Mouse (Mus musculus) adrenal gland, adult 18-20 months (tissue): ENCODE data around the gene Cyp2r1. TPM values are rescaled to one million over a fixed set of nuclear protein-coding genes. Genes with fewer than 3 reads are reported as not detected.
"Not testable (repeated sequence)": the region's sequence is repeated elsewhere in the genome, so short reads cannot be mapped to it uniquely, and the experiment has no call there.

Source experiments
- DNase-seq, 2 experiments: peaks; one replicate each; pipeline ENCODE4 v3.0.0; 2021 to 2022; ENCODE audit warnings: low spot score in 2 of 2
- long read RNA-seq, 2 experiments: library from polyadenylated mRNA; stranded (forward); transcript quantifications; one replicate each; pipeline ENCODE4 v2.0.0; 2021
- total RNA-seq, 2 experiments: library from RNA; stranded (reverse); gene quantifications; 1 replicate in 1 of 2; 2 replicates in 1 of 2; pipeline ENCODE4 v1.2.3; 2021

Cyp2r1 gene
- 1 to 10 TPM in 1 of 2 experiments, under 1 TPM in 1; 0.80 to 1.3 TPM for total RNA-seq
- long read RNA-seq, experiment 1 = 0 reads
- long read RNA-seq, experiment 2, partial matches to known transcripts = 0 of 2 reads
- long read RNA-seq, experiment 2, other reads (novel, unspliced or antisense) = 0 of 2 reads

DNA sequence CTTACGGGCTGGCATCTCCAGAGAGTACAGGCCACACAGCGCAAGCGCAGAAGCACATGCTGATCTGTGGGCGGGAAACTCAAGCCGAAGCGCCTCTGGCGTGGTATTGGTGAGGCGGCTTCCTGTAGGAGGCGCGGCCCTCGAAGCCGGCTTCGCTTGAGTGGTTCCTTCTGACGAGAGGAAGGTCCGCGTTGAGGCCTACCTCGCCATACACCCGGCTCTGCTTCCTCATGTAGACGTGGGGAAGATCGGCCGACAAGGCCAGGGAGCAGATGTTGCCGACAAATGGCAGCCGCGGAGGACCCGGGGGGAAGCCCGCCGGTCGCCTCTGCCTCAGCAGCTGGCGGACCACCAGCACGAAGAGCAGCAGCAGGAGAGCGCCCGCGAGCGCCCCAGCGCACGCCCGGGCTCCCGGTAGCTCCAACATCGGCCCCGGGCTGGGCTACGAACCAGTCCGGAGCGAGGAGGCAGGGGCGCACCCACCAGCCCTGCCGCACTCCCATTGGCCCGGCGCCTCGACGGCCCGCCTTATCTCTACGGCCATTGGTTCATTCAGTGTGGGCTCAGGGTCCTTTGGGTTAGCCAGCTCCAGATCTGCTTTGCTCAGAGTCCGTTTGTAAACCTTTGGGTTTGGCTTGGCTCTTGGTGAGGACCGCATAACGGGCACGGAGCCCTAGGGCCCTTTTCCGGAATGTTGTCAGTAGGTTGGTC, at the start of gene Cyp2r1:
Gene Cyp2r1 (minus strand): TSS at position 442 of the 711 bp plus-strand sequence.
- peak; percentile 74 to 78 for DNase-seq

DNA sequence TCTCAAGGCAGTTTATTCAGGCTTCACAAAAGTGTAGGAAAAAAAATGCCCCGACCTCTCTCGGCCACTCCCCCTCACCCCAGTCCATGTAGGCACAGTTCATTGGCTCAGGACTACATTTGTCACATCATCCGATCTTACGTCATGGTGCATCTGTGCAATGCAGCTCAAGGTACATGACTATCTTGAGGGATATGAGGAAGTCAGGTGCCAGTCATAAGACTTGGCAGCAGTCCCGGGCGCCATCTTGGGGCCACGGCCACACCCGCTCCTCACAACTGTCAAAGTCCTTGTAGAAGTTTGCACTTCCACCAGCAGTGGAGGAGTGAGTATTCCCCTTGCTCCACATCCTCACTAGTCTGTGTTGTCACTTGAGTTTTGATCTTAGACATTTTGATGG, 31.6 kb upstream of the Cyp2r1 start:
- DNase-seq = not testable (repeated sequence)

DNA sequence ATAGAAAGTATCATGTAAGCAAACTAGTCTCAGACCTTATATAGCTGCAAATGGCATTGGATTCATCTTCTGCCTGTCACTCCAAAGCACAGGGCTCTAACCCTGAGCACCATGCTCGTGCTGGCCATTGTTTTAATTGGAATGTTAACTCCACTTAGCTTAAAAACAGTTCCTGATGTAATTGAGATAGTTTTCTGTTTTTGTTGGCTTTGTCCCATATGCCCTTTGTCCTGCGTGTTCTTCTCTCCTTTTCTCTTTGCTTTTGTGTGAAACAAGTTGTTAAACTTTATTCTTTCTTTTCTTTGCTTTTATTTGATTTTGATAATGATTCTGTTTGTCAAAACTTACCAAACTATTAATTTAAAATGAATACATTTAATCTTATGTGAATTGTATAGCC, 19.7 kb upstream of the Cyp2r1 start:
- no peak for DNase-seq

DNA sequence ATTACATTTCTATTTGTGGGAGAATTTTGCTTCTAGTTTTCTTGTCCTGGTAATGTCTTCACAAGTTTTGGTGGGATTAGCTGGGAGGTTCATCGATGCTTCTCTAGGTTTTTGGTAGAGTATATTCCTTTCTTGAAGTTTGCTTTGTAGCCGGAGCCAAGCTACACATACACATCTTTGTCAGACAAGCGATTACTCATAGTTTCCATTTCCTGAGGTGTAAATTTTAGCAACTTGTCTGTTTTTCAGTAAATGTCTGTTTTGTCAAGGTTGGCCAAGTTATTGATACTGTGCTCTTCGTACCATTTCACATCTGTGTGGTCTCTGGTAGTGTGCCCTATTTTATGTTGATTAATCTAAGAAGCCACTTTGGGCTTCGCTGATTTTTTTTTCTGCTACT, 18.4 kb upstream of the Cyp2r1 start:
- DNase-seq = no peak

DNA sequence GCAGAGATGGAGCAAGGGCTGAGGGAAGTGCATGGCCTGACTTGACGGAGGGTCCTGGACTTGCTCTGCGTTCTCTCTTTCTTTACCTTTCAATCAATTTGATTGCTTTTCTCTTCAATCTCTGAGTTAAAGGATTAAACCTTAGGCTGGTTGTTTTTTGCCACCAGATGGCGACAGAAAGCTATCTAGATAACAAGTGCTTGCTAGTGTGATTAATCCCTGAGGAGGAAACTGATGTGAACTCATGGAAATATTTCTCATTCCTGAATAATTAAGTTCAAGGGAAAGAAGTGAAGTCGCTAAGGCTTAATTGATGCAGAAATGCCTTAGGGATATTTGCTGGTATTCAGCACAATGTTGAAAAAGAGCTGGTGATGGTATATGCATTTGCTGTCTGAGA, 17.7 kb upstream of the Cyp2r1 start:
- peak; percentile 48 to 49 for DNase-seq

DNA sequence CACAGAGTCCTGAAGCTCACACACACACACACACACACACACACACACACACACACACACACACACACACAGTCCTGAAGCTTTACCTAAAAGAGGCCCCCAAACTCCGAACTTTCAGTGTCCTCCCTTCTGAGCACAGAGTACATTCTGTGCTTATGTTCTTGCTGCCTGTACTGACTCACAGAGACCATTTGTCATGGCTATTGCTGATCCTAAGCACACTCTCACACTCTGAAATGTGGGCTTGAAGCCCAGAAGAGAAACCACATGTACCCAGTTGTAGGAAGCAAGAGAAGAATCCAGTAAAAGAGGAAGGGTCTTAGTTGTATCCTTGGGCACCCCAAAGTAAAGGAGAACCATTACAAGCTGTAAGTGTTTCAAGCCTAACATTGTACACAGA, 14.9 kb upstream of the Cyp2r1 start:
- DNase-seq = no peak

DNA sequence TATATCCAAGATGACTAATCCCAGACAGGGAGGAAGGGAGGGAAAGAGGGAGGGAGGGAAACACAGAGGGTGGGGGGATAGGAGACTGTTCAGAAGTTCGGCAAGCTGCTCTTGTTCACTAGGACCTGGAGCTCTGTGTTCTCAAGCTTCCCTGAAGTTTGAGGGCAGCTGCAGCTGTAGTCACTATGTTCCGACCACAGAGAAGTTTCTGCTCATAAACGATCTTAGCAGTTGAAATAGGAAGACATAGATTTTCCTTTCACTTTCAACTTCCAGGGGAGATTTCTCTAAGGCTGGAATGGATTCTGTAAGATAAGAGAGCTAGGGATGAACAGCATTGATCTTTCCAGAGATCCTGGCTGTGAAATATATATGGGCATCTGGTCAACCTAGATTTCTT, 14.2 kb upstream of the Cyp2r1 start:
- DNase-seq = no peak

DNA sequence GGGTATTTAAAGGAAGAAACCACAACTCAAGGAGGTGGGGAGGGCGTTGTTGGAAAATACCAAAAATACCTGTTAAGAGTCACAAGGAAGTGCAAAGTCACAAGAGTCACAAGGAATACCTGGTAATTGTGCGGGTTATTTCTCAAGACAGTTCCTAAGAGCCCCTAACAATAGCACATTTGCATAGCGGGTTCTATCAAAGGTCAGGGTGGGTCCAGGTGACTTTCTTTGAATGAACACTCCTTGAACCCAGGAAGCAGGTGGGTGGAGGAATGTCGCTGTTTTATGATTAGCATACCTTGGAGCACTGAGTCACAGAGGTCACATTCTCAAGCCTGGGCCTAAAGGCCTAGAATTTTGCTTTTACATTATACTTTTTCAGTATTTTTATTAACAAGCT, 11.1 kb upstream of the Cyp2r1 start:
- not testable (repeated sequence) for DNase-seq

DNA sequence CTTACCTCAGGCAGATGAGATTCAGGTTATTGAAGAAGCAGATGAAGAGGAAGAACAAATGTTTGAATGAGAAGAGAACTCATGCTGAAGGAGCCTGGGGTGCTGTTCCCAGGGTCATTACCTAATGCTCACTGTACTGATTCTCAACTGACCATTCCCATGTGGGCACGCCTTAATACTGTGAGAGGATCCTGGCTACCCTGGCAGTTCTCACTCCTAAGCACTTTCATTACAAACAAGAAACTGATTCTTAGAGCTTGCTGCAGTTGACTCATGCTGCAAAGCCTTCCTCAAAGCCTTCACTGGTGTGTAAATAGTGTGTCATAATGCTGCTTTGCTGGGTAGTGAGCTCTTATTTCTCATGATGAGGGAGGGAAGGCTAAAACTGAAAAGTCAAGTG, 26.6 kb downstream of the Cyp2r1 start:
- DNase-seq = no peak

DNA sequence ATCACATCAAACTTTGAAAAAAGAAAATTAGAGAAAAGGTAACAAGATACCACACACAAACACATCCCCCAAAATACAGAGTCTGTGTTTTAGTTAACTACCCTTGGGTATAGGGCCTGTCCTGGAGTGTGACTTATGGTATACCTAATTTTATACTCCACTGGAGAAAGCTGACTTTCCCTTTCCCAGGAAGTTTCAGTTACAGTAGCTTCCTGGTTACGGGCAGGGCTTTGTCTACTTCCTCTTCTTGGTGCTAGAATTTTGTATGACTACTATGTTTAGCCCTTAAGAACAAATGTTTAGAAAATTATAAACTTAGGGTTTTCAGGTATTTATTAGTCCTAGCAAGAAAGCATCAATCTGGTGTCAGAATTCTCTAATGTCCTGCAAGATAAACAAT, 36.5 kb downstream of the Cyp2r1 start:
- DNase-seq = no peak

DNA sequence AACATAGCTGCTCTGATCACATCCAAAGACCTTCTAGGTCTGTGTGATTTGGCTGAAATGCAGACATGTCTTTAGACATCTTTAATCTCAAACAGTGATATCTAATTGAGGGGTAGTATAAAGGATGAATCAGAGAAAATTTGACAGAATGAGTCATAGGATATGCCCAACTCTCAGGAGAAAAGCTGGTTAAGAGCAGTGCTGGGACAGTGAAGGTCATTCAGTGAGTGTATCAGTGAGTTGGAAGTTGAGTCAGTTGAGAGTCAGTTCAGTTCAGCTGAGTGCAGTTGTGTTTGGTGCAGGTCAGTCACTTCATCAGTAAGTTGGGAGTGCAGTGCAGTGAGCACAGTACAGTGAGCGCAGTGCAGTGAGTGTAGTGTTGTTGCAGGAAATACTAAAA, 42.6 kb downstream of the Cyp2r1 start:
- DNase-seq = peak in 1 of 2 experiments; percentile 10

DNA sequence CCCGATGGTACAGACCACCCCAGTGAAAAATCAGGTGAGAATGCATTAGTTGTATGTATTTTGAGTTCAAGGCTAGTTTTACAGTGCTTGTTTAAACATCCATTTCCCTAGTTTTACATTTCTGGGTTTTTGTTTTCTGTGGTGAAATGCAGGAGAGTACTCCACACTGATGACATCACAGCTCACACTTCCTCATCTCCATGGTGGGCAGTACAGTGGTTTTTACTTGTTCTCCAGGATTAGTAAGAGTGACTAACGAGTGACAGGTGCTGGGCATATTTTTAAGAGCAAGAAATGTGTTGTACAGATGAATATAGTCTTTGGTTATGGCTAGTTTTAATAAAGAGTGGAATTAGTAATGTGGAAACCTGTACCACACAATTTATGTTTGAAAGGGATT, 53.9 kb downstream of the Cyp2r1 start:
- no peak for DNase-seq

Other genes starting within 250 kb of the Cyp2r1 start
- 10 to 100 TPM; 40.1 to 77.0 TPM for gene Pde3b, start 147.7 kb downstream of the Cyp2r1 start, total RNA-seq
- gene Calca, start 73.4 kb upstream of the Cyp2r1 start, total RNA-seq = under 1 TPM in 1 of 2 experiments, not detected in 1; 0.32 TPM
- not detected for gene Calcb, start 155.7 kb upstream of the Cyp2r1 start, total RNA-seq
- gene Insc, start 180.7 kb upstream of the Cyp2r1 start, total RNA-seq = under 1 TPM; 0.42 to 0.50 TPM